Mouse (Mus musculus) G1E (cell line): ENCODE measurements around the gene Ctsa.

ENCODE experiments used
- CTCF ChIP-seq: IDR thresholded peaks from 2 replicates; pipeline ENCODE4 v1.5.1; 2012; ENCODE audit warnings: low read depth, low read length, inconsistent platforms, mixed read lengths
- GATA1 ChIP-seq: IDR thresholded peaks from 2 replicates; pipeline ENCODE4 v1.6.1; 2012; ENCODE audit warnings: borderline replicate concordance, low read length, inconsistent platforms, mixed read lengths
- GATA2 ChIP-seq: IDR thresholded peaks from 2 replicates; pipeline ENCODE4 v1.6.1; 2012; ENCODE audit warnings: low read depth, low read length, inconsistent platforms, borderline replicate concordance
- POLR2AphosphoS5 ChIP-seq: IDR thresholded peaks from 2 replicates; pipeline ENCODE4 v1.6.1; 2012; ENCODE audit warnings: low read depth, low read length, inconsistent platforms; ENCODE audit not compliant: insufficient replicate concordance
- TAL1 ChIP-seq: conservative IDR thresholded peaks from 2 replicates; pipeline ENCODE4 v1.6.1; 2012; ENCODE audit warnings: low read depth, low read length, inconsistent platforms, mixed read lengths

- TF ChIP-seq CTCF (no peak), GATA1 (no peak), POLR2AphosphoS5 (no peak), TAL1 (no peak), GATA2 (no peak)
Measured at GRCm38 (mm10) chr2:164803921-164804313, 28.8 kb upstream of the Ctsa start.
